ENCODE assay signal across 22 mouse cellular contexts in the genomic region with DNA sequence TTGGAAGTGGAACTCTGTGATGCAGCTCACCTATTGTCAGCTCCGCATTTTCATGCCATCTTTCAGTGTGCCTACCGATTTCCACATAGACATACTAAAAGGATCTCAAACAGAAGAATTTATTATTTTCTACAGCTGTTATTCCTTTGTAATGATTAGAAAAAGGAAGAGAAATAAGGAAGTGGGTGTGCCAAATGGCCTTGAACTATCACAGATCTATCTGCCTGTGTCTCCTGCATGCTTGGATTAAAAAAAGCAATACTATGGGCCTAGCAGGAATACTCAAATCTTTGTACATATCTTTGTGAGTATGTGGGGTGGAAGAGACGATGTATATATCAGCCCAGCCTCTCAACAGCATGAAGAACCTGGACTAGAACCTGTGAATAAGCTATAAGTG. TPM values are rescaled to one million over a fixed set of nuclear protein-coding genes. Genes with fewer than 3 reads are reported as not detected.
A peak's percentile ranks its signal among the peaks of the same experiment; 100 is the strongest.
DNase-seq lines count a peak whose midpoint lies in the region; ATAC-seq and TF ChIP-seq lines count a peak whose summit lies in the region.
"Had no signal": no experiment of that assay in that cellular context is flagged by ENCODE, and none has a peak within 500 bp of the region (broad histone marks: within the 10 kb centered on the region; RNA-seq: fewer than 3 reads in every experiment).

No protein-coding gene starts in this region.

- no peak for TF ChIP-seq RAD21 in MEL (IDR thresholded peaks at IDR 0.05; ENCODE audit: low read depth, low read length)

- H3K4me3 ChIP-seq in MEL (ENCODE audit: control insufficient read depth in 1 of 2, insufficient read depth in 1 of 2, low read depth in 2 of 2, low read length in 2 of 2): no peak overlapping the region
- no peak overlapping the region for H3K4me3 ChIP-seq in bone marrow macrophage, adult 2 months (ENCODE audit: insufficient read depth, low read length)
- H3K4me3 ChIP-seq in kidney, embryonic 15.5 days (replicated peaks): no peak overlapping the region
- H3K4me3 ChIP-seq: embryonic facial prominence, embryonic 10.5 days; embryonic facial prominence, embryonic 12.5 days; forebrain, embryonic 13.5 days had no signal

- peak; percentile 66 for ATAC-seq in megakaryocyte, adult 5-6 weeks (ENCODE audit: poor library complexity, severe bottlenecking)
- no peak for ATAC-seq in kidney, embryonic 15.5 days (replicated peaks; ENCODE audit: low FRiP score)
- ATAC-seq: activated CD4-positive, CD25-positive, alpha-beta regulatory T cell, adult 4 months; forebrain, embryonic 13.5 days; forebrain, embryonic 16.5 days; Patski had no signal

- H3K36me3 ChIP-seq in MEL (ENCODE audit: control insufficient read depth in 1 of 2, insufficient read depth in 2 of 2, low read length in 2 of 2): peaks cover 0 to 12% of the 10 kb centered on the region in 2 experiments; a peak in 2 of 4 replicates
- H3K36me3 ChIP-seq in kidney, embryonic 15.5 days: no peaks in the 10 kb centered on the region
- H3K36me3 ChIP-seq: embryonic facial prominence, embryonic 10.5 days; embryonic facial prominence, embryonic 12.5 days had no signal

- no peaks in the 10 kb centered on the region for H3K9me3 ChIP-seq in MEL (replicated peaks; ENCODE audit: insufficient read depth, low read length)
- H3K9me3 ChIP-seq in kidney, embryonic 15.5 days (replicated peaks): no peaks in the 10 kb centered on the region
- H3K9me3 ChIP-seq: embryonic facial prominence, embryonic 10.5 days; embryonic facial prominence, embryonic 12.5 days; forebrain, embryonic 13.5 days had no signal

- TF ChIP-seq POLR2A in MEL (IDR thresholded peaks at IDR 0.05; ENCODE audit: control insufficient read depth in 1 of 2, insufficient read depth in 1 of 2, low read depth in 1 of 2, low read length in 2 of 2, poor library complexity in 1 of 2): no peak
- TF ChIP-seq POLR2A in bone marrow macrophage, adult 2 months (IDR thresholded peaks at IDR 0.05; ENCODE audit: borderline replicate concordance, low read depth, low read length): no peak

- no peak for TF ChIP-seq CTCF in MEL (IDR thresholded peaks at IDR 0.05 in 2 of 3, conservative IDR thresholded peaks at IDR 0.05 in 1 of 3; ENCODE audit: control insufficient read depth in 1 of 3, insufficient read depth in 1 of 3, low read depth in 2 of 3, low read length in 3 of 3, poor library complexity in 1 of 3, severe bottlenecking in 1 of 3)
- TF ChIP-seq CTCF in bone marrow macrophage, adult 2 months (IDR thresholded peaks at IDR 0.05; ENCODE audit: low read depth, low read length): no peak

- intact Hi-C loops in gastrocnemius, postnatal 14 days (cut with DNase I; ENCODE audit: low total_unique reads): no loop called here

- H3K4me2 ChIP-seq in kidney, embryonic 15.5 days: no peak overlapping the region
- H3K4me2 ChIP-seq: embryonic facial prominence, embryonic 12.5 days; forebrain, embryonic 13.5 days had no signal

- TF ChIP-seq EP300 in MEL (IDR thresholded peaks at IDR 0.05; ENCODE audit: low read depth in 1 of 2, low read length in 2 of 2): peak; percentile 45 to 64; a peak in 3 of 4 replicates

- H3K4me1 ChIP-seq in MEL (ENCODE audit: control insufficient read depth in 1 of 2, insufficient read depth in 2 of 2, low read length in 2 of 2): peaks cover 6% of the 10 kb centered on the region in 2 experiments
- H3K4me1 ChIP-seq in bone marrow macrophage, adult 2 months (ENCODE audit: control insufficient read depth, insufficient read depth, low read length): peaks cover 24% of the 10 kb centered on the region
- no peaks in the 10 kb centered on the region for H3K4me1 ChIP-seq in kidney, embryonic 15.5 days
- H3K4me1 ChIP-seq: embryonic facial prominence, embryonic 10.5 days; embryonic facial prominence, embryonic 12.5 days; forebrain, embryonic 13.5 days had no signal

- no peak overlapping the region for H3K27ac ChIP-seq in MEL (ENCODE audit: control insufficient read depth, low read depth, low read length)
- peak overlapping the region; percentile 47; the same call in 1 of the 2 replicates for H3K27ac ChIP-seq in bone marrow macrophage, adult 2 months (ENCODE audit: insufficient read depth, low read depth, low read length)
- no peak overlapping the region for H3K27ac ChIP-seq in kidney, embryonic 15.5 days
- H3K27ac ChIP-seq: embryonic facial prominence, embryonic 10.5 days; embryonic facial prominence, embryonic 12.5 days; forebrain, embryonic 13.5 days had no signal

- 93% methylated on average over 3 of the region's 3 CpGs for WGBS in kidney, embryonic 15.5 days

- H3K9ac ChIP-seq in MEL (ENCODE audit: control insufficient read depth, low read depth, low read length, poor library complexity, severe bottlenecking): no peak overlapping the region
- H3K9ac ChIP-seq in kidney, embryonic 15.5 days: no peak overlapping the region
- H3K9ac ChIP-seq: embryonic facial prominence, embryonic 12.5 days; forebrain, embryonic 13.5 days had no signal

- no peaks in the 10 kb centered on the region for H3K79me2 ChIP-seq in MEL (ENCODE audit: control insufficient read depth, insufficient read depth, low read length, poor library complexity)

- peak; percentile 47 for DNase-seq in MEL (ENCODE audit: low read depth, low spot score)
- DNase-seq in lung, postnatal 36 days: no peak
- no peak for DNase-seq in gastrocnemius, postnatal 14 days
- DNase-seq: adrenal gland, adult 8-10 months; adrenal gland, postnatal 14 days; adrenal gland, postnatal 36 days; cerebellum, adult 11 months; cerebellum, adult 18-20 months; cerebellum, adult 8-10 months; cerebellum, adult 9-11 months; cerebellum, postnatal 14 days; cerebellum, postnatal 36 days had no signal

- H3K27me3 ChIP-seq in MEL (ENCODE audit: control insufficient read depth in 1 of 2, insufficient read depth in 2 of 2, low read length in 2 of 2): no peaks in the 10 kb centered on the region
- no peaks in the 10 kb centered on the region for H3K27me3 ChIP-seq in kidney, embryonic 15.5 days
- H3K27me3 ChIP-seq: embryonic facial prominence, embryonic 12.5 days; forebrain, embryonic 13.5 days; Patski had no signal

TF ChIP-seq in MEL, 35 proteins besides CTCF, POLR2A, EP300 and RAD21 (continues in another document):
- TF ChIP-seq MYC (IDR thresholded peaks at IDR 0.05; ENCODE audit: low read depth, low read length): no peak
- no peak for TF ChIP-seq CHD1 (IDR thresholded peaks at IDR 0.05; ENCODE audit: low read depth, low read length)
- no peak for TF ChIP-seq SMC3 (IDR thresholded peaks at IDR 0.05; ENCODE audit: low read depth, low read length)
- TF ChIP-seq POLR2AphosphoS2 (IDR thresholded peaks at IDR 0.05; ENCODE audit: low read length): no peak
- TF ChIP-seq ZC3H11A (IDR thresholded peaks at IDR 0.05; ENCODE audit: low read depth, low read length): no peak
- no peak for TF ChIP-seq MAZ (IDR thresholded peaks at IDR 0.05; ENCODE audit: low read depth, low read length)
- peak; percentile 41; the same call in 1 of the 2 replicates for TF ChIP-seq GATA1 (IDR thresholded peaks at IDR 0.05; ENCODE audit: low read depth, low read length)
- TF ChIP-seq CHD2 (IDR thresholded peaks at IDR 0.05; ENCODE audit: low read length): no peak
- no peak for TF ChIP-seq E2F4 (IDR thresholded peaks at IDR 0.05; ENCODE audit: borderline replicate concordance, low read depth, low read length)
- TF ChIP-seq JUND (IDR thresholded peaks at IDR 0.05; ENCODE audit: low read depth, low read length): no peak
- no peak for TF ChIP-seq MAFK (IDR thresholded peaks at IDR 0.05; ENCODE audit: borderline replicate concordance, low read depth, low read length)
- no peak for TF ChIP-seq MYB (IDR thresholded peaks at IDR 0.05; ENCODE audit: low read depth, low read length)
- TF ChIP-seq BHLHE40 (IDR thresholded peaks at IDR 0.05; ENCODE audit: borderline replicate concordance, low read depth, low read length): no peak
- TF ChIP-seq ETS1 (IDR thresholded peaks at IDR 0.05; ENCODE audit: low read depth, low read length): peak; percentile 48; the same call in 1 of the 2 replicates
- TF ChIP-seq KAT2A (conservative IDR thresholded peaks at IDR 0.05; ENCODE audit: low read depth, low read length): no peak
- 0 out of 2 replicates have a peak, but pooled peaks have one; percentile 15 for TF ChIP-seq RCOR1 (IDR thresholded peaks at IDR 0.05; ENCODE audit: low read depth, low read length)
- peak; percentile 53; the same call in 1 of the 2 replicates for TF ChIP-seq ELF1 (IDR thresholded peaks at IDR 0.05; ENCODE audit: low read depth, low read length)

RNA-seq across cellular contexts. Expression of gene Sgo2a, which starts 18.9 kb away (rescaled TPM):
- 12.3 and 14.2 TPM in 2 replicates for total RNA-seq in MEL (2012; rRNA removed)
- 10 to 100 TPM; 11.5 to 48.8 TPM for polyA plus RNA-seq in MEL (2012; ENCODE audit: insufficient read depth in 1 of 2, insufficient read length in 2 of 2, low read depth in 1 of 2, low replicate concordance in 2 of 2, missing spikeins in 1 of 2)
- 11.4 and 12.4 TPM in 2 replicates for polyA plus RNA-seq in bone marrow macrophage, adult 2 months (2012; ENCODE audit: insufficient read depth, insufficient read length, missing spikeins)
- total RNA-seq in megakaryocyte, adult 5-6 weeks (2015): 40.0 and 40.6 TPM in 2 replicates
- total RNA-seq in megakaryocyte, adult 5-6 weeks (2017): 43.0 and 43.6 TPM in 2 replicates
- polyA plus RNA-seq in kidney, embryonic 15.5 days (2015; fragmentation: Nextera tagmentation; extraction: Ambion mirVana): 18.0 and 19.0 TPM in 2 replicates
- total RNA-seq in gastrocnemius, postnatal 14 days (2021): 1 to 10 TPM; 1.3 to 1.7 TPM

RNA-seq across cellular contexts. Expression of gene Kctd18, which starts 41.9 kb away (rescaled TPM):
- 9.5 and 11.1 TPM in 2 replicates for total RNA-seq in MEL (2012; rRNA removed)
- polyA plus RNA-seq in MEL (2012; ENCODE audit: insufficient read depth in 1 of 2, insufficient read length in 2 of 2, low read depth in 1 of 2, low replicate concordance in 2 of 2, missing spikeins in 1 of 2): 10 to 100 TPM in 1 of 2 experiments, not detected in 1; 12.6 TPM
- polyA plus RNA-seq in bone marrow macrophage, adult 2 months (2012; ENCODE audit: insufficient read depth, insufficient read length, missing spikeins): 16.9 and 22.2 TPM in 2 replicates
- total RNA-seq in megakaryocyte, adult 5-6 weeks (2015): 10.9 and 11.6 TPM in 2 replicates
- total RNA-seq in megakaryocyte, adult 5-6 weeks (2017): 17.4 and 18.7 TPM in 2 replicates
- 15.8 and 16.6 TPM in 2 replicates for polyA plus RNA-seq in kidney, embryonic 15.5 days (2015; fragmentation: Nextera tagmentation; extraction: Ambion mirVana)
- 1 to 10 TPM; 3.8 to 4.5 TPM for total RNA-seq in gastrocnemius, postnatal 14 days (2021)

RNA-seq across cellular contexts. Expression of gene Aox1, which starts 52.9 kb away (rescaled TPM):
- total RNA-seq in MEL (2012; rRNA removed): 0.04 and 0.16 TPM in 2 replicates
- under 1 TPM in 1 of 2 experiments, not detected in 1; 0.24 TPM for polyA plus RNA-seq in MEL (2012; ENCODE audit: insufficient read depth in 1 of 2, insufficient read length in 2 of 2, low read depth in 1 of 2, low replicate concordance in 2 of 2, missing spikeins in 1 of 2)
- 0.82 and 1.1 TPM in 2 replicates for polyA plus RNA-seq in bone marrow macrophage, adult 2 months (2012; ENCODE audit: insufficient read depth, insufficient read length, missing spikeins)
- total RNA-seq in megakaryocyte, adult 5-6 weeks (2015): 0.27 TPM in 1 of 2 replicates, not detected in the other
- 0.04 and 0.16 TPM in 2 replicates for total RNA-seq in megakaryocyte, adult 5-6 weeks (2017)
- polyA plus RNA-seq in kidney, embryonic 15.5 days (2015; fragmentation: Nextera tagmentation; extraction: Ambion mirVana): 0.30 and 0.32 TPM in 2 replicates
- 1 to 10 TPM; 3.6 to 4.9 TPM for total RNA-seq in gastrocnemius, postnatal 14 days (2021)
- total RNA-seq: common myeloid progenitor, adult 5-6 weeks had no signal
- polyA plus RNA-seq: activated CD4-positive, CD25-positive, alpha-beta regulatory T cell, adult 4 months had no signal
